Mouse (Mus musculus): ENCODE measurements around the gene Pde1a. TPM values are rescaled to one million over a fixed set of nuclear protein-coding genes. Genes with fewer than 3 reads are reported as not detected.
A peak's percentile ranks its signal among the peaks of the same experiment; 100 is the strongest.

Pde1a gene
- total RNA-seq, 4 experiments from 2014 or later: 6.0 to 7.9 (median 6.5) TPM

GRCm38 (mm10) chr2:79825853-79826252 lies 303.4 kb downstream of the Pde1a start:
- DNase-seq (ENCODE audit: low spot score): no peak

GRCm38 (mm10) chr2:79819543-79819942 lies 309.7 kb downstream of the Pde1a start:
- no peak for DNase-seq (ENCODE audit: low spot score)

GRCm38 (mm10) chr2:79815708-79816484 lies 313.4 kb downstream of the Pde1a start:
- no peak for DNase-seq (ENCODE audit: low spot score)

GRCm38 (mm10) chr2:79798627-79799026 lies 330.6 kb downstream of the Pde1a start:
- no peak for DNase-seq (ENCODE audit: low spot score)

GRCm38 (mm10) chr2:79797444-79797843 lies 331.8 kb downstream of the Pde1a start:
- DNase-seq (ENCODE audit: low spot score): no peak

DNA sequence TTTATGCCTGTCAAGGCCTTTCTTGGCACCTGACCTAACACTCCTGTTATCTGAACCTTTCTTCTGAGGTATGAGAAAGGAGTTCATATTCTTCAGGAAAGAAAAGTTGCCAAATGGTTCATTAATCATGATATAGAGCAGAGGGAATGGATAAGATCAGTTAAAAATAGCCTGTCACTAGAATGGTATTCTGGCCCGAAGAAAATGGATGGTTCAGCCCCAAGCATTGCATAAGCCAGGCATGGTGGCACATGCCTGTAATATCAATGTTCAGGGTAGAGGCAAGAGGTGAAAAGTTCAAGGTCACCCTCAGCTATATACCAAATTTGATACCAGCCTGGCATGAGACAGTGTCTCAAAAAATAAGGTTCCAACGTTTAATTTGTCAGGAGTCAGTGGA lies 336.1 kb downstream of the Pde1a start:
- no peak for DNase-seq (ENCODE audit: low spot score)

DNA sequence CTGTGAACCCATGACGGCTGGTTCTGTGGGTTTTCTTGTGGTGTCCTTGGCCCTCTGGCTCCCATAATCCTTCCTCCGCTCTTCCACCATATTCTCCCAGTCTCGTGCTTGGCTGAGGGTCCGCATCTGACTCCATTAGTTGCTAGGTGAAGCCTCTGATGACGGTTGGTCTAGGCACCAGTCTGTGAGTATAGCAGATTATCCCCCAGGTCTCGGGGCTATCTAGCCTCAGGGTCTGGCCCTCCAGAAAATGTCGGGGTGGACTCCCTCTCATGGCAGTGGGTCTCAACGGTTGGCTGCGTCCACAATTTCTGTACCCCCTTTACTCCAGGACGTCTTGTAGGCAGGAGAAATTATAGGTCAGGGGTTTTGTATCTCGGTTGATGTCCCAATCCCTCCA lies 342.8 kb downstream of the Pde1a start:
- DNase-seq (ENCODE audit: low spot score): no peak

GRCm38 (mm10) chr2:79785541-79786134 lies 343.6 kb downstream of the Pde1a start:
- DNase-seq (ENCODE audit: low spot score): peak; percentile 7

Other genes starting within 250 kb of the Pde1a start
- not detected for gene Prdx6b, start 163.0 kb upstream of the Pde1a start, total RNA-seq (2022)
- gene Dnajc10, start 186.0 kb upstream of the Pde1a start, total RNA-seq (2022): 10 to 100 TPM; 33.5 to 36.3 (median 35.4) TPM

Measured in heart, adult 8-10 months (tissue).